In genomic region chr2:109855601-109856000, GRCm38 (mm10) we compare ENCODE assay signal across 15 mouse cellular contexts.
"Had no signal": no experiment of that assay in that cellular context is flagged by ENCODE, and none has a peak within 500 bp of the region (broad histone marks: within the 10 kb centered on the region; RNA-seq: fewer than 3 reads in every experiment).

No protein-coding gene starts in this region.

- H3K4me1 ChIP-seq: kidney, embryonic 15.5 days; liver, embryonic 13.5 days; midbrain, embryonic 12.5 days; midbrain, embryonic 15.5 days; neural tube, embryonic 13.5 days had no signal

- DNase-seq: kidney, adult 2 months; kidney, postnatal 10 days; kidney, postnatal 36 days; liver, embryonic 13.5 days; lung, adult 2 months; lung, postnatal 14 days; lung, postnatal 4 days; thymus, adult 18-20 months; thymus, postnatal 14 days; thymus, postnatal 4 days had no signal

- ATAC-seq: intestine, postnatal 0 days; midbrain, embryonic 15.5 days had no signal

- H3K4me3 ChIP-seq: kidney, embryonic 15.5 days; liver, embryonic 13.5 days; midbrain, embryonic 12.5 days; midbrain, embryonic 15.5 days; neural tube, embryonic 13.5 days had no signal

- H3K36me3 ChIP-seq: kidney, embryonic 15.5 days; liver, embryonic 13.5 days; midbrain, embryonic 12.5 days; midbrain, embryonic 15.5 days; neural tube, embryonic 13.5 days had no signal

- H3K27me3 ChIP-seq: kidney, embryonic 15.5 days; liver, embryonic 13.5 days; midbrain, embryonic 12.5 days; midbrain, embryonic 15.5 days; neural tube, embryonic 13.5 days had no signal

- H3K9ac ChIP-seq: kidney, embryonic 15.5 days; liver, embryonic 13.5 days; midbrain, embryonic 12.5 days; midbrain, embryonic 15.5 days; neural tube, embryonic 13.5 days had no signal

- H3K9me3 ChIP-seq: kidney, embryonic 15.5 days; liver, embryonic 13.5 days; midbrain, embryonic 12.5 days; midbrain, embryonic 15.5 days; neural tube, embryonic 13.5 days had no signal

- H3K27ac ChIP-seq: kidney, embryonic 15.5 days; liver, embryonic 13.5 days; midbrain, embryonic 12.5 days; midbrain, embryonic 15.5 days; neural tube, embryonic 13.5 days had no signal

- H3K4me2 ChIP-seq: kidney, embryonic 15.5 days; liver, embryonic 13.5 days; midbrain, embryonic 12.5 days; midbrain, embryonic 15.5 days; neural tube, embryonic 13.5 days had no signal
